Mouse (Mus musculus) ES-CJ7 (cell line): ENCODE data around the gene Ly6g6e.
A peak's percentile ranks its signal among the peaks of the same experiment; 100 is the strongest.

Experiments
- DNase-seq: peaks from one replicate; pipeline ENCODE4 v3.0.0; 2011; ENCODE audit warnings: low read depth, low spot score

The Ly6g6e gene

DNA sequence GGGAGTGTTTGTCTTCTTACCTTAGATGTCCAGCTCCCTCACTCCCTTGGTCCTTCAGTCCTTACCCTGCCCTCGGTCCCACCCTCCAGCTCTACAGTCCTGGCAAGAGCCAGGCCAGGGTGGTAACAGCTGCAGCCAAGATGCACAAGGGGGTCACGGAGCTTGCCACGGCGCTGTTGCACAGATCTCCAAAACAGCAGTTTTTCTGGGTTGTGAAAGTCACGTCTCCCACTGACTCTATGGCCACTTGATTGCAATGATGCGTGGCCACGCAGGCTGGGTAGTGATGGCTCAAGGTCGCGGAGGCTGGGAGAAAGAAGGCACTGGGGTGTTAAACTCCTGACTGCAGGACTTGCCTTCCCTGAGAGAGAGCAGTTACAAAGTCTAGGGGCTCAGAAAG lies 5.2 kb upstream of the Ly6g6e start:
- DNase-seq: no peak

GRCm38 (mm10) chr17:35074097-35074496 lies 2.6 kb upstream of the Ly6g6e start:
- peak; percentile 33 for DNase-seq

DNA sequence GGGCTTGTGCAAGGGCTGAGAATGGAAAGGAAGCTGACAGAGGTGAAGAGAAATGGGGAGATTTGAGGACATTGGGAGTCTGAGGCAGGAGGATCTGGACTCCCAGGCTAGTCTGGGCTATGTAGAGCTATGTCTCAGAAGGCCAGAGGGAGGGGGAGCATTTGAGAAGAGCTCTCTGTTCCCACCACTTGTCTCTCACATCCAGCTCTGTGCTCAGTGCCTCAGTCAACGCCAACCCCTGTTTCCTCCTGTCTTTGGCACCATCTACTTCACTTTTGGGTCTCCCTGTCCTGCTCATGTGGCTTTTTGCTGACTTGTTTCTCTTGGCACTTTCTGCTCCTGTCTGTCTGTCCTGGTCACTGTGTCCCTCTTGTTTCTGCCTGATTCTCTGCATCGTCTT lies 583 bp downstream of the Ly6g6e start:
- peak; percentile 43 for DNase-seq

GRCm38 (mm10) chr17:35077786-35078233 lies 1.1 kb downstream of the Ly6g6e start, which contains the start of gene Ly6g6d:
Ly6g6d (minus strand) TSS chr17:35078065.
- DNase-seq: no peak

- no peak for DNase-seq
Measured at GRCm38 (mm10) chr17:35079778-35080177, 3.1 kb downstream of the Ly6g6e start.

GRCm38 (mm10) chr17:35080248-35080647 lies 3.5 kb downstream of the Ly6g6e start:
- DNase-seq: no peak

DNA sequence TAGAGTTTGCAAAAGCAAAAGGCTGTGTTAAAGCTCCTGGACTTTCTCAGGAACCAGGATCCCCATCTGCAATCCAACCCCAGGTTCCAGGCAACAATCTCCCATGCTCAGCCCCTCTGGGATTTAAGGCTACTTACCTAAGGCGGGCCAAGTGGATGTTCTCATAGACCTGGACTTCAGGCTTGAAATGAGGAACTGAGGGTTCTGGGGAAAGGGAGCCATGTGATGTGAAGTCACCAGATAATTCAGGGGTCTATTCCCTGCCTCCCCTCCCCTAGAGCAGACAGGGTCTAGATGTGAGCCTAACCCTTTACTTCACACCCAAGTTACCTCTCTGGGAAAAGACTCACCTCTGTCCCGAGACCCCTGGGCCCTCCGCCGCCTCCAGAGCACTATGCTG lies 4.0 kb downstream of the Ly6g6e start:
- no peak for DNase-seq

DNA sequence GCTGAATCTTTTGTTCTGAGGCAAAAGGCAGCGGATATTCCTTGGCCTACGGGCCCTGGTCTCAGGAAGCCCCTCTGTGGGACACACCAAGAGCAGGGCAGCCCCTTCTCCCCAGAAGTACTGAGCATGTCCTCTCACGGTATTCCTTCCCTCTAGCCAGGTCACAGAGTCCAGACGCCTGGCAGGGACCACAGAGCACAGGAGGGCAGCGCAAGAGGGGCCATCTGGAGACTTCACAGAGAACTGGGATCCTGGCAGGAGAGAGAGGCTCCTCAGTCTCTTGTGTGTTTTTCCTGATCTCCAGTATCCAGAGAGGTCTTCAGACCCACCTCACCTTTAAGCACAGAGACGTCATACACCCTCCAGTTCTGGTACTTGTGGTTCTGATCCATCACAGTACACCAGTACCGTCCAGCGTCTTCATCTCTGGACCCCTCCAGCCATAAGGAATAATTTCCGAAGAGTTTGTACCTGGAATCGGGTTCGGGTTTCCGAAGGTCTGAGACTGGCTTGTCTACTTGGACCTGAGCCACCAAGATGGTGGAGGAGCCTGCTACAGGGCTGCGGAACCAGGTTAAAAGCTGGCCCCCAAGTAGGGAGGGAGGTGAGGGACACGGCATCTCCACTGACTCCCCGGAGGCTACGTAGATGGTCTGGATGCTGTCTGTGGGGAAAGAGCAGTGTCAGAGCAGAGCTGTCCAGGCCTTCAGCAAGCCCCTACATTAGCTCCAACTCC lies 6.3 kb downstream of the Ly6g6e start:
- no peak for DNase-seq

DNA sequence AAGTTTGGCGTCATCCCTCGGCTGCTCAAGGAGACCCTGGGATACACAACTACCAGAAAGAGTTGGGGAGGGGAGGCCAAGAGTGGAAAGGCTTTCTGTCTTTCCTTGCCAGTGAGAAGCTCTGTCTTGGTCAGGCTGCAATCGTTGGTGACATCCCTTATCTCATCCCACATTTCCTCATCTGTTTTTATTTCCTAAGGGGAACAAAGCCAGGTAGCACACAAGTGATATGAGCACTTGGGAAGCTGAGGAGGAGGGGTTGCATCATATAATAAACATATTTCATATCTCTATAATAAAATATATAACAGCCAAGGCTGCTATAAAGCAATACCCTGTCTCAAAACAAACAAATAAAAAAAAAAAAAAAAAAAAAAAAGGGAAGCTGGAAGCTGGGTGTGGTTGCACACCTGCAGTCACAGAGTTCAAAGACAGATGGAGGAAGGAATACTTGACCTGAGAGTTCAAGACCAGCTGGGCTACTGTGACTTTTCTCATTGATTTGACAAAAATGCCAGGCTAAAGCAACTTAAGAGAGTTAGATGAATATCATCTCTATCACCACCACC lies 7.3 kb downstream of the Ly6g6e start:
- no peak for DNase-seq

GRCm38 (mm10) chr17:35085208-35085865 lies 8.6 kb downstream of the Ly6g6e start, which contains the start of gene Ly6g6f:
Ly6g6f (minus strand) TSS chr17:35085610.
- no peak for DNase-seq

- DNase-seq: peak; percentile 48
Measured at GRCm38 (mm10) chr17:35088151-35088550, 11.4 kb downstream of the Ly6g6e start.

GRCm38 (mm10) chr17:35088825-35089644 lies 12.3 kb downstream of the Ly6g6e start, which contains the start of gene Abhd16a:
Abhd16a (plus strand) TSS chr17:35089263.
- DNase-seq: peak; percentile 93

DNA sequence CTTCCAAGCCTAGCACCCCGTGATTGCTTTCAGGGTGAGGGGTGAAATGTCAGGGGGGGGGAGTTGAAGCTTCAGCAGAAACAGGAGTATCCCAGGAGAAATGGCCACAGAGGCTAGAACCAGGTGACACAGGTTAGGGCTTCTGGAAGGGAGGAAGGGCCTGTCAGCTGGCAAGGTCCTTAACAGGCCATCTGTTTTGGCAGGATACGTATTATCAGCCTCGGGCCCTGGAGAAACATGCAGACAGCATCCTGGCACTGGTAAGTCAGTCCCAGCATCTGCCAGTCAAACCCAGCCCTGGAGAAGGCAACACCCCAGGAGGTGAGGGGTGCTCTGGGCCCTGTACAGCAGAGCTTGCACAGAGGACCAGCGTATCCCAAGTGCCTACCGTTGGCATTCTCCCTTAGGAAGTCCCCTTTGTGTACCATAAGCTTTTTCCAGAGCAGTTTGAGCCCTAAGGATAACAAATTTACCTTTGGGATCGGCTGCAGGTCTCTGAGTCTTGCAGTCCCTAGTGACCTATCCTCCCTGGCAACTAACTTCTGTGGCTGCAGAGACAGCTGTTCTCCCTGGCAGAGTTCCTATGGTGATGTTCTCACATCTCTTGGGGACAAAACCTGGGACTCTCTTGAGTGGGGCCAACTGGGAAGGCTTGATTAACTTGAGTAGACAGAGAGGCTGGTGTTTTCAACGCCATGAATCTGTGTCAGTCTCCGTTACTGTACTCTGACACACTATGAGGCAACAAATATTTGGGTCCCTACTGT lies 13.6 kb downstream of the Ly6g6e start:
- no peak for DNase-seq

- DNase-seq: no peak
Measured at GRCm38 (mm10) chr17:35092403-35093198, 15.9 kb downstream of the Ly6g6e start.

- DNase-seq: no peak
Measured at GRCm38 (mm10) chr17:35094475-35095365, 18.0 kb downstream of the Ly6g6e start.

- DNase-seq: no peak
Measured at GRCm38 (mm10) chr17:35096597-35096996, 19.9 kb downstream of the Ly6g6e start.

- no peak for DNase-seq
Measured at GRCm38 (mm10) chr17:35097164-35097655, 20.5 kb downstream of the Ly6g6e start.

DNA sequence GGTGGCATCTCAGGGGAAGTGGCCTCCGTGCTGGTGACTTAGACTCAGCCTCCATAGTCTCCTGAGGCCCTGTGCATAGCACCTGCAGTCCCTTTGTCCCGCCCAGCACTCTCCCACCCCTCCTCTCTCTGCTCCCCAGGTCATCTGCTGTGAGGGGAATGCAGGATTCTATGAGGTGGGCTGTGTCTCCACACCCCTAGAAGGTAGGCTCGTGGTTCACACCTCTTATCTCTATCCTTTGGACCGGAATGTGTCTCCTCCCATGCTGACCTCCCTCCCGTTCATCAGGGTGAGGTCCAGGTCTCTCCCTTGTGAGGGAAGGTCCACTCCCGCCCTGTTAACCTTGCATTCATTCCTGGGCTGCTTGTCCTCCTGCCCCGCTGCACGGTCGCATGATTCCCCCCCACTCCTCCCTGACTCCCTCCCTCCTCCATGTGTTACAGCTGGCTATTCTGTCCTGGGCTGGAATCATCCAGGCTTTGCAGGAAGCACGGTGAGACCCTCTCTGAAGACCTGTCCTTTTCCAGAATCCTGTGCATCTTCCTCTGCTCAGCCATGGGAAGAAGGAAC lies 23.6 kb downstream of the Ly6g6e start:
- no peak for DNase-seq

- DNase-seq: no peak
Measured at GRCm38 (mm10) chr17:35101161-35101560, 24.5 kb downstream of the Ly6g6e start.
